Mouse (Mus musculus) kidney, adult 2 months (tissue): ENCODE data around the gene Slc2a10. TPM values are rescaled to one million over a fixed set of nuclear protein-coding genes. Genes with fewer than 3 reads are reported as not detected.
A peak's percentile ranks its signal among the peaks of the same experiment; 100 is the strongest.
"Not testable (repeated sequence)": the region's sequence is repeated elsewhere in the genome, so short reads cannot be mapped to it uniquely, and the experiment has no call there.

Experiments
- DNase-seq: peaks from one replicate; pipeline ENCODE4 v3.0.0; 2021
- H3K27ac ChIP-seq: fragments of 200-500 bp; 2 replicates; pipeline ENCODE4 v1.5.1; 2012; ENCODE audit warnings: low read depth, low read length, control low read depth, inconsistent platforms; ENCODE audit not compliant: insufficient read depth
- H3K27me3 ChIP-seq: fragments of 200-500 bp; replicated peaks from 2 replicates; pipeline ENCODE4 v1.6.1; 2012; ENCODE audit warnings: mild to moderate bottlenecking, moderate library complexity, low read length, inconsistent platforms; ENCODE audit not compliant: control insufficient read depth, insufficient read depth
- H3K36me3 ChIP-seq: fragments of 200-500 bp; 2 replicates; pipeline ENCODE4 v1.6.1; 2012; ENCODE audit warnings: mild to moderate bottlenecking, moderate library complexity, low read length, inconsistent platforms; ENCODE audit not compliant: control insufficient read depth, insufficient read depth
- H3K4me1 ChIP-seq: fragments of 200-500 bp; 2 replicates; pipeline ENCODE4 v1.6.1; 2011; ENCODE audit warnings: low read length; ENCODE audit not compliant: control insufficient read depth, insufficient read depth
- H3K4me3 ChIP-seq: fragments of 200-500 bp; 2 replicates; pipeline ENCODE4 v1.5.1; 2011; ENCODE audit warnings: mild to moderate bottlenecking, low read depth, low read length, control low read depth; ENCODE audit not compliant: insufficient read depth
- CTCF ChIP-seq: fragments of 200-500 bp; conservative IDR thresholded peaks from 2 replicates; pipeline ENCODE4 v1.5.1; 2011; ENCODE audit warnings: low read depth, mild to moderate bottlenecking, control low read depth, low read length, moderate library complexity, mixed read lengths; ENCODE audit not compliant: insufficient read depth, insufficient read length
- POLR2A ChIP-seq: fragments of 200-500 bp; IDR thresholded peaks from one replicate; pipeline ENCODE4 v1.6.1; 2011; ENCODE audit warnings: low read depth, low read length, control low read depth
- WGBS: fragments of 180-500 bp; shearing (Covaris S2); methylation state at CpG from one replicate; pipeline ENCODE4 v1.1.7; 2018; 5-methylcytosine and 5-hydroxymethylcytosine counted together
- polyA plus RNA-seq: library from polyadenylated mRNA; depleted of rRNA; stranded (reverse); fragments of >200 nt; gene quantifications from 2 replicates; pipeline ENCODE4 v1.2.3, GENCODE M21; 2012

The Slc2a10 gene
- polyA plus RNA-seq, 1 experiment = 1.5 TPM

GRCm38 (mm10) chr2:165546341-165546740 lies 42.8 kb downstream of the Slc2a10 start:
- Histone ChIP-seq H3K4me1 (no peaks in the 10 kb centered on the region), H3K4me3 (no peak overlapping the region), H3K27ac (no peak overlapping the region), H3K27me3 (no peaks in the 10 kb centered on the region), H3K36me3 (no peaks in the 10 kb centered on the region)
- 48% methylated on average over 8 of the region's 8 CpGs for WGBS
- DNase-seq = no peak
- TF ChIP-seq POLR2A = no peak
- no peak for TF ChIP-seq CTCF

- H3K27me3 ChIP-seq = no peaks in the 10 kb centered on the region
- TF ChIP-seq POLR2A (no peak), CTCF (no peak)
- no peak overlapping the region for H3K27ac ChIP-seq
- WGBS = 61% methylated on average over 9 of the region's 9 CpGs
- H3K36me3 ChIP-seq = no peaks in the 10 kb centered on the region
- H3K4me3 ChIP-seq = no peak overlapping the region
- DNase-seq = peak; percentile 62
- H3K4me1 ChIP-seq = no peaks in the 10 kb centered on the region
Observed at GRCm38 (mm10) chr2:165547410-165547809, 43.8 kb downstream of the Slc2a10 start.

GRCm38 (mm10) chr2:165548627-165549026 lies 45.0 kb downstream of the Slc2a10 start:
- Histone ChIP-seq H3K27ac (no peak overlapping the region), H3K27me3 (no peaks in the 10 kb centered on the region), H3K4me3 (no peak overlapping the region), H3K36me3 (no peaks in the 10 kb centered on the region), H3K4me1 (no peaks in the 10 kb centered on the region)
- no peak for DNase-seq
- 70% methylated on average over 6 of the region's 6 CpGs for WGBS
- TF ChIP-seq POLR2A = no peak
- TF ChIP-seq CTCF = no peak

GRCm38 (mm10) chr2:165550410-165550809 lies 46.8 kb downstream of the Slc2a10 start:
- not testable (repeated sequence) for H3K27me3 ChIP-seq, H3K36me3 ChIP-seq, H3K4me1 ChIP-seq, H3K4me3 ChIP-seq, DNase-seq, H3K27ac ChIP-seq
- 79% methylated on average over 7 of the region's 7 CpGs for WGBS
- TF ChIP-seq CTCF = peak; percentile 32

DNA sequence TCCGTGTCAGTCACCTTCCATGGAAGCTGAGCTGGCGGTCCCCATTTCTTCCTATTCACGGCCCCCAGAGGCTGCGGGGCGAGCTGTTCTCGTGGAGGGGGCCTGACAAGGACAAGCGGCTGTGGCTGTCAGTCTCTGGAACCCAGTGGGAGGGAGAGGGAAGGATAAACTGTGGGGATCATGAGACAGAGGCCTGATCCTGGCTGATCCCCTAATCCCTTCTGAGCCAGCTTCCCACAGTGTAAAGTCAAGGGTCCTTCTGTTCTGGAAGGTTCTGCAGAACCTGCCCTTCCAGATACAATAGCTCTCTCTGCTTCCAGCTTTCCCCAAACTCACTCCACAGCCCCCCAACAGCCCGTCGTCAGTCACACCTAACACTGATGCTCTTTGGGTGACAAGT lies 50.5 kb downstream of the Slc2a10 start:
- DNase-seq = no peak
- WGBS = 87% methylated on average over 9 of the region's 9 CpGs
- TF ChIP-seq CTCF (no peak), POLR2A (no peak)

DNA sequence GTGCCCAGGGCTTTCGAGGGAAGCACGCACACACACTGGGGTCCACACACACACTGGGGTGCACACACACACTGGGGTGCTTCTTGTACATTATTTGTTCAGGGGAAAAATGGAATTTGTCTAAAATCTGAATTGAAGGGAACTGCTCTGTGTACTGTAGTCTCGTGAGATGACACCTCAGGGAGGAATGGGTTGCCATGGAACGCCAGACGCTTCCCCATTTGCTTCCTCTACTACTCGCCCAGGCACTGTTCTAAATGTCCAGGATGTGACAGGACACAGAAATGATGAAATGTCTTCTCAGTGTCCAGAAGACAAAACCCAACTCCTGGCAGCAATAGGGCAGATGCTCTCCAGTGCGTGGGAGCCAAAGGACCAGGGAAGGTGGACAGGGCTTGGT lies 53.7 kb downstream of the Slc2a10 start:
- DNase-seq = no peak
- WGBS = 90% methylated on average over 7 of the region's 7 CpGs

More for the DNA sequence above, 50.5 kb downstream of the Slc2a10 start:
- no peak overlapping the region for H3K27ac ChIP-seq
- H3K4me3 ChIP-seq = no peak overlapping the region
- H3K36me3 ChIP-seq = no peaks in the 10 kb centered on the region
- no peaks in the 10 kb centered on the region for H3K27me3 ChIP-seq
- peaks cover 5% of the 10 kb centered on the region; the same call in 1 of the 2 replicates for H3K4me1 ChIP-seq

GRCm38 (mm10) chr2:165558916-165559315 lies 55.3 kb downstream of the Slc2a10 start:
- no peak for TF ChIP-seq CTCF
- no peak for TF ChIP-seq POLR2A
- Histone ChIP-seq H3K27me3 (no peaks in the 10 kb centered on the region), H3K36me3 (no peaks in the 10 kb centered on the region), H3K4me3 (no peak overlapping the region), H3K4me1 (peaks cover 18% of the 10 kb centered on the region), H3K27ac (no peak overlapping the region)
- 16% methylated on average over 11 of the region's 11 CpGs for WGBS
- DNase-seq = peak; percentile 87

More for the DNA sequence above, 53.7 kb downstream of the Slc2a10 start:
- H3K4me1 ChIP-seq = peaks cover 11% of the 10 kb centered on the region
- no peak for TF ChIP-seq POLR2A
- no peak for TF ChIP-seq CTCF
- no peaks in the 10 kb centered on the region for H3K27me3 ChIP-seq
- H3K4me3 ChIP-seq = no peak overlapping the region
- H3K27ac ChIP-seq = no peak overlapping the region
- no peaks in the 10 kb centered on the region for H3K36me3 ChIP-seq

DNA sequence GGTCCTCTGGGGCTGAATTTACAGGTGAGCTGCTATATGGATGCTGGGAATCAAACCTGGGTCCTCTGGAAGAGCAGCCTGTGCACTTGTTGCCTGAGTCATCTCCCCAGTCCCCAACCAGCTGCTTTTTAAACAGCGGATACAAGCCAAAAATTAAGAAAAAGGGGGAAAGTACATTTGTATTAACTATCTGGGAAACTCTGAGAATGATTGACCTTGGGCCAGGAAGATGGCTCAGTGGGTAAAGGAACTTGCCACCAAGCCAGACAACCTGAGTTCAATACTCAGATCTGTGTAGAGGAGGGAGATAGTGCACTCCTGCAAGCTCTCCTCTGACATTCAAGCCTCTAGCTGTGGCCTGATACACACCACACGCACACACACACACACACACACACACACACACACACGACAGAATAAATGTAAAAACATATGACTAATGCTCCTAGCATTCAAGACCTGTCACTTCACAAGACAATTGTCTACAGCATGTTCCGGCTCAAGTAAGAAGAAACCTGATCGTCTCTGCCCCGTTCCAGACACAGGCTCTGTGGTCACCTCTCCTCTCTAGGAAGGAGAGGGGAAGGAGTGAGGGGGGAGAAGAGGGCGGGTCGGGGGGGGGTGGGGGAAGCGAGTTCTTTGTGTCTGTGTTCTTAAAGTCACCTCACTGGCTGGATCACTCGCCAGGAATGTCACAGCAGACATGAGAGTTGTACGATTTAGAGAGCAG lies 56.1 kb downstream of the Slc2a10 start:
- Histone ChIP-seq H3K4me3 (no peak overlapping the region), H3K27me3 (no peaks in the 10 kb centered on the region), H3K27ac (no peak overlapping the region), H3K36me3 (no peaks in the 10 kb centered on the region), H3K4me1 (peaks cover 19% of the 10 kb centered on the region)
- DNase-seq = peak; percentile 59
- WGBS = 29% methylated on average over 11 of the region's 11 CpGs
- TF ChIP-seq POLR2A = no peak
- no peak for TF ChIP-seq CTCF
